Mouse (Mus musculus) forebrain, embryonic 15.5 days (tissue): ENCODE results near the gene Prmt8. TPM values are rescaled to one million over a fixed set of nuclear protein-coding genes. Genes with fewer than 3 reads are reported as not detected.

Experiments
- ATAC-seq: fragments of 200-750 bp; cut with Nextera tagmentation; replicated peaks from 2 replicates; pipeline ENCODE4 v1.8.0; 2017; ENCODE audit warnings: mild to moderate bottlenecking, moderate TSS enrichment, moderate library complexity
- H3K27ac ChIP-seq: fragments of 300-500 bp; sonication (generic); replicated peaks from 2 replicates; pipeline ENCODE4 v1.5.1; 2015; ENCODE audit warnings: mild to moderate bottlenecking, inconsistent platforms
- H3K27me3 ChIP-seq: fragments of 300-500 bp; sonication (generic); 2 replicates; pipeline ENCODE4 v1.6.1; 2015; ENCODE audit warnings: inconsistent platforms
- H3K36me3 ChIP-seq: fragments of 300-500 bp; sonication (generic); 2 replicates; pipeline ENCODE4 v1.6.1; 2015; ENCODE audit warnings: mild to moderate bottlenecking, inconsistent platforms
- H3K4me1 ChIP-seq: fragments of 300-500 bp; sonication (generic); 2 replicates; pipeline ENCODE4 v1.6.1; 2015; ENCODE audit warnings: inconsistent platforms
- H3K4me2 ChIP-seq: fragments of 300-500 bp; sonication (generic); replicated peaks from 2 replicates; pipeline ENCODE4 v1.6.1; 2015; ENCODE audit warnings: mild to moderate bottlenecking, inconsistent platforms
- H3K4me3 ChIP-seq: fragments of 300-500 bp; sonication (generic); 2 replicates; pipeline ENCODE4 v1.5.1; 2015; ENCODE audit warnings: mild to moderate bottlenecking, inconsistent platforms
- H3K9ac ChIP-seq: fragments of 300-500 bp; sonication (generic); replicated peaks from 2 replicates; pipeline ENCODE4 v1.6.1; 2015; ENCODE audit warnings: mild to moderate bottlenecking, inconsistent platforms
- H3K9me3 ChIP-seq: fragments of 300-500 bp; sonication (generic); 2 replicates; pipeline ENCODE4 v1.6.1; 2016; ENCODE audit warnings: inconsistent platforms
- WGBS: fragments of 180-500 bp; shearing (Covaris S2); methylation state at CpG from one replicate; pipeline ENCODE4 v1.1.7; 2015; ENCODE audit warnings: mixed read lengths; 5-methylcytosine and 5-hydroxymethylcytosine counted together
- polyA plus RNA-seq: library from polyadenylated mRNA; unstranded; fragments of >200 nt; fragmentation: Nextera tagmentation; extraction: Ambion mirVana; gene quantifications from 2 replicates; pipeline ENCODE4 v1.2.1, GENCODE M21; 2015

Prmt8 gene
- polyA plus RNA-seq, 1 experiment from 2014 or later = 26.8 TPM

DNA sequence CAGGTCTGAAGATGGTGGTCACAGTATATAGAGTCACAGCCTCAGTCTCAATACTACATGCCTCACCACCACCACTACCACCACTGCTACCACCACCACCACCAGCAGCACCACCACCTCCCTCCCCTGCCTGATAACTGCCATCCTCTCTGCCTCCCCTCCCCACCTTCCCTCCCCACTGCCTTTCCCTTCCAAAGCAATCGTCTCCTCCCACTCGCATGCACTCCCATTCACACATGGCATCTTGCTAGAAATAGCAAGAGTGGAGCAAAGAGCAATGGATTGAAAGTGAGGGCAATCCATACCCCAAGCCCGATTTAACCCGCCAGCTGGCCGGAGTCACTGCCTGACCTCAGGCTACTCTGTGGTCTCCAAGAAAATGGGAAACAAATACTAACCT lies 3.7 kb downstream of the Prmt8 start:
- 55% methylated on average over 5 of the region's 5 CpGs for WGBS
- 0 out of 2 replicates have a peak overlapping the region, but pooled peaks have one; percentile 84 for H3K27ac ChIP-seq

GRCm38 (mm10) chr6:127758264-127758663 lies 11.0 kb downstream of the Prmt8 start:
- H3K36me3 ChIP-seq = no peaks in the 10 kb centered on the region
- peak overlapping the region; percentile 5; the same call in 1 of the 2 replicates for H3K27ac ChIP-seq
- WGBS = 58% methylated on average over 4 of the region's 4 CpGs
- H3K4me3 ChIP-seq = no peak overlapping the region
- H3K4me2 ChIP-seq = no peak overlapping the region
- no peaks in the 10 kb centered on the region for H3K9me3 ChIP-seq
- no peaks in the 10 kb centered on the region for H3K27me3 ChIP-seq
- peaks cover 19% of the 10 kb centered on the region; the same call in 1 of the 2 replicates for H3K4me1 ChIP-seq
- peak; percentile 21; the same call in 1 of the 2 replicates for ATAC-seq
- H3K9ac ChIP-seq = no peak overlapping the region

More for the DNA sequence above, 3.7 kb downstream of the Prmt8 start:
- peaks cover 43% of the 10 kb centered on the region for H3K4me1 ChIP-seq
- 0 out of 2 replicates have a peak, but pooled peaks cover 9% of the 10 kb centered on the region for H3K27me3 ChIP-seq
- no peak overlapping the region for H3K9ac ChIP-seq
- H3K4me3 ChIP-seq = peak overlapping the region; percentile 74
- ATAC-seq = no peak
- H3K36me3 ChIP-seq = no peaks in the 10 kb centered on the region
- H3K9me3 ChIP-seq = no peaks in the 10 kb centered on the region
- peak overlapping the region; percentile 84 for H3K4me2 ChIP-seq

DNA sequence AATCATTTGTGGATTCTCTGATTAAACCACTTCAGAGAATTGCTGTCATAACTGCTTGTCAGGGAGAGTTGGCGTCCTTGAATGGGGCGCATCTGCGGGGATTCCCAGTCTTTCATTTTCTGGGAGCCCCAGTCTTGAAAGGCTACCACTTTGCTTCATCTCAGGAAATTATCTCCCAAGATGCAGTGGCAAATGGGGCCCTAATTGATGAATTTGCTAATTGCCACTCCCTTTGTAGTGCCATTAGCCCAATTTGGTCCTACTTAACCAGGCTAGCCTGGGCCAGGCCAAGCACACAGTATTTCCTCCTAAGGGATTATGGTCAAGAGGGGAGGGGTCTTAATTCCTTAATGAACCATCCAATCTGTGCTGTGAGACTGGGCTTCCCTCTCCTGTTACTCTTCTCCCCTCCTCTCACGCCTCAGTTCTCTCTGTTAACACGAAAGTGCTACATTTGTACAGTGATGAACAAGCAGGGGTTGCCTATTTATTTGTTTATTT lies 11.6 kb downstream of the Prmt8 start:
- no peak overlapping the region for H3K4me2 ChIP-seq
- ATAC-seq = peak; percentile 38
- 35% methylated on average over 5 of the region's 5 CpGs for WGBS
- peaks cover 24% of the 10 kb centered on the region for H3K4me1 ChIP-seq
- H3K27ac ChIP-seq = peak overlapping the region; percentile 5; the same call in 1 of the 2 replicates
- H3K9me3 ChIP-seq = no peaks in the 10 kb centered on the region
- no peak overlapping the region for H3K9ac ChIP-seq
- H3K36me3 ChIP-seq = no peaks in the 10 kb centered on the region
- H3K4me3 ChIP-seq = no peak overlapping the region
- H3K27me3 ChIP-seq = no peaks in the 10 kb centered on the region

DNA sequence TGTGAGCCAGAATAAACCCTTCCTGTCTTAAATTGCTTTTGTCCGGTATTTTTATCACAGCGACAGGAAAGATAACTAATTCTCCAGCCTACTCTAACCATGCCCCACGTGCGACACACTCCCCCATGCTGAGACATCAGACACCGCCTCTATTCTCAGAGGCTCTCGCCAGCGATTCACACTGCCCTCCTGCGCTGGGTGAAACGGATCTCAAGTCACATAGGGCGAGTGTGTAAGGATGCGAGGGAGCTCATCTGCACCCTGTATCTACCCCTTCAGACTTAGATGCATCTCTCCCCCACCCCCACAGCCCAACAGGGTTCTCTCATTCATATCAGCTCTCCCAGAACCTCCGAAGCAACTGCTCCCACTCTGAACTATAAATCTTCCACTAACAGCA lies 12.4 kb downstream of the Prmt8 start:
- Histone ChIP-seq H3K4me2 (no peak overlapping the region), H3K4me3 (no peak overlapping the region), H3K4me1 (peaks cover 26% of the 10 kb centered on the region)

GRCm38 (mm10) chr6:127753228-127753627 lies 16.0 kb downstream of the Prmt8 start:
- Histone ChIP-seq H3K36me3 (no peaks in the 10 kb centered on the region), H3K9me3 (no peaks in the 10 kb centered on the region), H3K27ac (no peak overlapping the region), H3K4me1 (peaks cover 20% of the 10 kb centered on the region), H3K27me3 (no peaks in the 10 kb centered on the region), H3K9ac (no peak overlapping the region), H3K4me3 (no peak overlapping the region), H3K4me2 (no peak overlapping the region)
- WGBS = 45% methylated on average over 6 of the region's 6 CpGs
- ATAC-seq = no peak

More for the DNA sequence above, 12.4 kb downstream of the Prmt8 start:
- no peak overlapping the region for H3K27ac ChIP-seq
- no peaks in the 10 kb centered on the region for H3K36me3 ChIP-seq
- 33% methylated on average over 12 of the region's 12 CpGs for WGBS
- no peak for ATAC-seq
- no peak overlapping the region for H3K9ac ChIP-seq
- no peaks in the 10 kb centered on the region for H3K27me3 ChIP-seq
- H3K9me3 ChIP-seq = no peaks in the 10 kb centered on the region

GRCm38 (mm10) chr6:127752681-127753080 lies 16.6 kb downstream of the Prmt8 start:
- no peak overlapping the region for H3K4me3 ChIP-seq
- H3K9me3 ChIP-seq = no peaks in the 10 kb centered on the region
- no peaks in the 10 kb centered on the region for H3K36me3 ChIP-seq
- H3K4me2 ChIP-seq = no peak overlapping the region
- H3K4me1 ChIP-seq = peaks cover 16% of the 10 kb centered on the region
- WGBS = 54% methylated on average over 3 of the region's 3 CpGs
- no peak overlapping the region for H3K9ac ChIP-seq
- no peak overlapping the region for H3K27ac ChIP-seq
- H3K27me3 ChIP-seq = no peaks in the 10 kb centered on the region
- peak; percentile 57; the same call in 1 of the 2 replicates for ATAC-seq

- Histone ChIP-seq H3K27me3 (no peaks in the 10 kb centered on the region), H3K36me3 (no peaks in the 10 kb centered on the region), H3K4me2 (no peak overlapping the region), H3K9me3 (no peaks in the 10 kb centered on the region), H3K4me3 (no peak overlapping the region), H3K9ac (no peak overlapping the region), H3K27ac (no peak overlapping the region), H3K4me1 (peaks cover 7% of the 10 kb centered on the region)
- 49% methylated on average over 9 of the region's 9 CpGs for WGBS
- ATAC-seq = no peak
Observed at GRCm38 (mm10) chr6:127751499-127751898, 17.8 kb downstream of the Prmt8 start.

- no peak for ATAC-seq
- Histone ChIP-seq H3K4me1 (peaks cover 7% of the 10 kb centered on the region), H3K4me3 (no peak overlapping the region), H3K9ac (no peak overlapping the region), H3K4me2 (no peak overlapping the region), H3K27me3 (no peaks in the 10 kb centered on the region), H3K36me3 (no peaks in the 10 kb centered on the region), H3K27ac (no peak overlapping the region), H3K9me3 (no peaks in the 10 kb centered on the region)
- 80% methylated on average over 8 of the region's 8 CpGs for WGBS
Observed at GRCm38 (mm10) chr6:127748793-127749192, 20.5 kb downstream of the Prmt8 start.

GRCm38 (mm10) chr6:127742290-127742689 lies 27.0 kb downstream of the Prmt8 start:
- H3K36me3 ChIP-seq = no peaks in the 10 kb centered on the region
- WGBS = 88% methylated on average over 12 of the region's 12 CpGs
- H3K4me1 ChIP-seq = peaks cover 10% of the 10 kb centered on the region; the same call in 1 of the 2 replicates

GRCm38 (mm10) chr6:127741162-127741561 lies 28.1 kb downstream of the Prmt8 start:
- no peaks in the 10 kb centered on the region for H3K9me3 ChIP-seq
- H3K4me3 ChIP-seq = no peak overlapping the region
- H3K4me1 ChIP-seq = peaks cover 10% of the 10 kb centered on the region; the same call in 1 of the 2 replicates
- 86% methylated on average over 6 of the region's 6 CpGs for WGBS
- H3K27ac ChIP-seq = no peak overlapping the region
- no peak overlapping the region for H3K4me2 ChIP-seq
- no peak for ATAC-seq
- no peak overlapping the region for H3K9ac ChIP-seq
- no peaks in the 10 kb centered on the region for H3K27me3 ChIP-seq
- H3K36me3 ChIP-seq = no peaks in the 10 kb centered on the region

More at GRCm38 (mm10) chr6:127742290-127742689, 27.0 kb downstream of the Prmt8 start:
- no peak overlapping the region for H3K9ac ChIP-seq
- no peak overlapping the region for H3K27ac ChIP-seq
- H3K4me3 ChIP-seq = no peak overlapping the region
- H3K9me3 ChIP-seq = no peaks in the 10 kb centered on the region
- no peaks in the 10 kb centered on the region for H3K27me3 ChIP-seq
- no peak overlapping the region for H3K4me2 ChIP-seq
- no peak for ATAC-seq

GRCm38 (mm10) chr6:127740711-127741110 lies 28.6 kb downstream of the Prmt8 start:
- Histone ChIP-seq H3K9me3 (no peaks in the 10 kb centered on the region), H3K4me1 (peaks cover 12% of the 10 kb centered on the region; the same call in 1 of the 2 replicates), H3K9ac (no peak overlapping the region), H3K4me2 (no peak overlapping the region), H3K27me3 (no peaks in the 10 kb centered on the region), H3K36me3 (no peaks in the 10 kb centered on the region), H3K4me3 (no peak overlapping the region), H3K27ac (no peak overlapping the region)
- 0 out of 2 replicates have a peak, but pooled peaks have one; percentile 30 for ATAC-seq
- 66% methylated on average over 9 of the region's 9 CpGs for WGBS

- WGBS = 84% methylated on average over 5 of the region's 5 CpGs
- no peaks in the 10 kb centered on the region for H3K9me3 ChIP-seq
- no peaks in the 10 kb centered on the region for H3K36me3 ChIP-seq
- peaks cover 18% of the 10 kb centered on the region; the same call in 1 of the 2 replicates for H3K4me1 ChIP-seq
- ATAC-seq = no peak
- no peak overlapping the region for H3K4me3 ChIP-seq
- no peak overlapping the region for H3K4me2 ChIP-seq
- H3K27me3 ChIP-seq = no peaks in the 10 kb centered on the region
- no peak overlapping the region for H3K9ac ChIP-seq
- H3K27ac ChIP-seq = no peak overlapping the region
Observed at GRCm38 (mm10) chr6:127739921-127740320, 29.4 kb downstream of the Prmt8 start.
